Mouse (Mus musculus) MEL (cell line): ENCODE results near the gene Edf1. TPM values are rescaled to one million over a fixed set of nuclear protein-coding genes. Genes with fewer than 3 reads are reported as not detected.

ENCODE experiments used
- DNase-seq: peaks from one replicate; pipeline ENCODE4 v3.0.0; 2011; ENCODE audit warnings: low read depth, low spot score
- H3K27ac ChIP-seq: 2 replicates; pipeline ENCODE4 v1.5.1; 2012; ENCODE audit warnings: low read depth, mild to moderate bottlenecking, control low read depth, low read length, moderate library complexity; ENCODE audit not compliant: control insufficient read depth
- H3K27me3 ChIP-seq, 2 experiments: fragments of 150-350 bp in 1 of 2; sonication (generic) in 1 of 2; 2 replicates each; pipeline ENCODE4 v1.6.1; 2012; ENCODE audit warnings: low read length in 2 of 2, mild to moderate bottlenecking in 2 of 2, improper control_type of control experiment in 1 of 2, moderate library complexity in 1 of 2; ENCODE audit not compliant: insufficient read depth in 2 of 2, control insufficient read depth in 1 of 2
- H3K36me3 ChIP-seq, 2 experiments: 2 replicates each; pipeline ENCODE4 v1.6.1; 2012 to 2014; ENCODE audit warnings: low read length in 2 of 2, improper control_type of control experiment in 1 of 2, inconsistent platforms in 1 of 2, mild to moderate bottlenecking in 1 of 2; ENCODE audit not compliant: insufficient read depth in 2 of 2, control insufficient read depth in 1 of 2
- H3K4me1 ChIP-seq, 2 experiments: fragments of 150-350 bp in 1 of 2; sonication (generic) in 1 of 2; 2 replicates each; pipeline ENCODE4 v1.6.1; 2012; ENCODE audit warnings: low read length in 2 of 2, improper control_type of control experiment in 1 of 2, mild to moderate bottlenecking in 1 of 2; ENCODE audit not compliant: insufficient read depth in 2 of 2, control insufficient read depth in 1 of 2
- H3K4me3 ChIP-seq, 2 experiments: fragments of 150-350 bp in 1 of 2; sonication (generic) in 1 of 2; 2 replicates each; pipeline ENCODE4 v1.5.1; 2012; ENCODE audit warnings: low read depth in 2 of 2, low read length in 2 of 2, mild to moderate bottlenecking in 2 of 2, moderate library complexity in 2 of 2, control low read depth in 1 of 2, improper control_type of control experiment in 1 of 2; ENCODE audit not compliant: control insufficient read depth in 1 of 2, insufficient read depth in 1 of 2
- H3K79me2 ChIP-seq: 2 replicates; pipeline ENCODE4 v1.6.1; 2012; ENCODE audit warnings: mild to moderate bottlenecking, low read length, moderate library complexity; ENCODE audit not compliant: control insufficient read depth, poor library complexity, insufficient read depth
- H3K9ac ChIP-seq: 2 replicates; pipeline ENCODE4 v1.6.1; 2012; ENCODE audit warnings: low read depth, mild to moderate bottlenecking, control low read depth, low read length, moderate library complexity; ENCODE audit not compliant: control insufficient read depth, poor library complexity, severe bottlenecking
- H3K9me3 ChIP-seq: fragments of 150-350 bp; sonication (generic); replicated peaks from 2 replicates; pipeline ENCODE4 v1.6.1; 2012; ENCODE audit warnings: mild to moderate bottlenecking, low read length, improper control_type of control experiment, moderate library complexity; ENCODE audit not compliant: insufficient read depth
- BHLHE40 ChIP-seq: IDR thresholded peaks from 2 replicates; pipeline ENCODE4 v1.6.1; 2012; ENCODE audit warnings: low read depth, mild to moderate bottlenecking, inconsistent platforms, low read length, improper control_type of control experiment, borderline replicate concordance
- CHD1 ChIP-seq: IDR thresholded peaks from 2 replicates; pipeline ENCODE4 v1.6.1; 2012; ENCODE audit warnings: low read depth, mild to moderate bottlenecking, inconsistent platforms, low read length, improper control_type of control experiment
- CHD2 ChIP-seq: IDR thresholded peaks from 2 replicates; pipeline ENCODE4 v1.6.1; 2011; ENCODE audit warnings: low read length, improper control_type of control experiment
- E2F4 ChIP-seq: IDR thresholded peaks from 2 replicates; pipeline ENCODE4 v1.6.1; 2011; ENCODE audit warnings: low read depth, low read length, improper control_type of control experiment, borderline replicate concordance
- ELF1 ChIP-seq: IDR thresholded peaks from 2 replicates; pipeline ENCODE4 v1.6.1; 2014; ENCODE audit warnings: low read depth, mild to moderate bottlenecking, inconsistent platforms, low read length, improper control_type of control experiment, moderate library complexity
- EP300 ChIP-seq, 2 experiments: IDR thresholded peaks; 2 replicates each; pipeline ENCODE4 v1.6.1; 2011; ENCODE audit warnings: improper control_type of control experiment in 2 of 2, low read length in 2 of 2, low read depth in 1 of 2, mild to moderate bottlenecking in 1 of 2
- ETS1 ChIP-seq: IDR thresholded peaks from 2 replicates; pipeline ENCODE4 v1.6.1; 2012; ENCODE audit warnings: low read depth, mild to moderate bottlenecking, inconsistent platforms, low read length, improper control_type of control experiment, moderate library complexity
- GABPA ChIP-seq: IDR thresholded peaks from 2 replicates; pipeline ENCODE4 v1.6.1; 2012; ENCODE audit warnings: low read depth, mild to moderate bottlenecking, inconsistent platforms, low read length, improper control_type of control experiment, moderate library complexity
- GATA1 ChIP-seq: IDR thresholded peaks from 2 replicates; pipeline ENCODE4 v1.6.1; 2011; ENCODE audit warnings: low read depth, low read length, improper control_type of control experiment
- HCFC1 ChIP-seq: IDR thresholded peaks from 2 replicates; pipeline ENCODE4 v1.6.1; 2012; ENCODE audit warnings: low read depth, mild to moderate bottlenecking, inconsistent platforms, low read length, improper control_type of control experiment, moderate library complexity
- JUND ChIP-seq: IDR thresholded peaks from 2 replicates; pipeline ENCODE4 v1.6.1; 2011; ENCODE audit warnings: low read depth, mild to moderate bottlenecking, improper control_type of control experiment, low read length
- KAT2A ChIP-seq: conservative IDR thresholded peaks from 2 replicates; pipeline ENCODE4 v1.6.1; 2012; ENCODE audit warnings: low read depth, low read length, improper control_type of control experiment, inconsistent platforms
- MAFK ChIP-seq: IDR thresholded peaks from 2 replicates; pipeline ENCODE4 v1.6.1; 2011; ENCODE audit warnings: low read depth, mild to moderate bottlenecking, low read length, improper control_type of control experiment, borderline replicate concordance
- MAZ ChIP-seq: IDR thresholded peaks from 2 replicates; pipeline ENCODE4 v1.6.1; 2012; ENCODE audit warnings: low read depth, mild to moderate bottlenecking, inconsistent platforms, low read length, improper control_type of control experiment
- MEF2A ChIP-seq: IDR thresholded peaks from 2 replicates; pipeline ENCODE4 v1.6.1; 2014; ENCODE audit warnings: low read depth, mild to moderate bottlenecking, inconsistent platforms, low read length, improper control_type of control experiment; ENCODE audit not compliant: poor library complexity, insufficient replicate concordance, severe bottlenecking; ENCODE audit errors: extremely low read depth
- MXI1 ChIP-seq: IDR thresholded peaks from 2 replicates; pipeline ENCODE4 v1.6.1; 2011; ENCODE audit warnings: mild to moderate bottlenecking, low read depth, low read length, improper control_type of control experiment
- MYB ChIP-seq: IDR thresholded peaks from 2 replicates; pipeline ENCODE4 v1.6.1; 2011; ENCODE audit warnings: mild to moderate bottlenecking, low read depth, low read length, improper control_type of control experiment
- MYC ChIP-seq: IDR thresholded peaks from 2 replicates; pipeline ENCODE4 v1.6.1; 2011; ENCODE audit warnings: low read depth, mild to moderate bottlenecking, low read length, improper control_type of control experiment, moderate library complexity
- NELFE ChIP-seq: IDR thresholded peaks from 2 replicates; pipeline ENCODE4 v1.6.1; 2011; ENCODE audit warnings: low read depth, low read length, improper control_type of control experiment
- POLR2AphosphoS2 ChIP-seq: IDR thresholded peaks from 2 replicates; pipeline ENCODE4 v1.6.1; 2011; ENCODE audit warnings: low read length, improper control_type of control experiment
- POLR2AphosphoS5 ChIP-seq: IDR thresholded peaks from 2 replicates; pipeline ENCODE4 v1.6.1; 2012; ENCODE audit warnings: low read depth, borderline replicate concordance, mild to moderate bottlenecking, inconsistent platforms, low read length, moderate library complexity, mixed read lengths
- RAD21 ChIP-seq: IDR thresholded peaks from 2 replicates; pipeline ENCODE4 v1.6.1; 2011; ENCODE audit warnings: mild to moderate bottlenecking, low read depth, low read length, improper control_type of control experiment
- SIN3A ChIP-seq: IDR thresholded peaks from 2 replicates; pipeline ENCODE4 v1.6.1; 2012; ENCODE audit warnings: low read length, improper control_type of control experiment, inconsistent platforms
- SMC3 ChIP-seq: IDR thresholded peaks from 2 replicates; pipeline ENCODE4 v1.6.1; 2011; ENCODE audit warnings: low read depth, low read length, improper control_type of control experiment
- TBP ChIP-seq: IDR thresholded peaks from 2 replicates; pipeline ENCODE4 v1.8.0; 2011; ENCODE audit warnings: low read depth, low read length, improper control_type of control experiment
- TCF12 ChIP-seq: IDR thresholded peaks from 2 replicates; pipeline ENCODE4 v1.6.1; 2014; ENCODE audit warnings: low read depth, mild to moderate bottlenecking, inconsistent platforms, low read length, improper control_type of control experiment, moderate library complexity
- UBTF ChIP-seq: IDR thresholded peaks from 2 replicates; pipeline ENCODE4 v1.6.1; 2012; ENCODE audit warnings: low read depth, mild to moderate bottlenecking, inconsistent platforms, low read length, improper control_type of control experiment, moderate library complexity, borderline replicate concordance; ENCODE audit not compliant: insufficient read depth
- ZC3H11A ChIP-seq: IDR thresholded peaks from 2 replicates; pipeline ENCODE4 v1.6.1; 2012; ENCODE audit warnings: low read depth, mild to moderate bottlenecking, inconsistent platforms, low read length, improper control_type of control experiment
- ZKSCAN1 ChIP-seq: IDR thresholded peaks from 2 replicates; pipeline ENCODE4 v1.6.1; 2012; ENCODE audit warnings: low read depth, mild to moderate bottlenecking, inconsistent platforms, low read length, improper control_type of control experiment, moderate library complexity
- ZMIZ1 ChIP-seq: IDR thresholded peaks from 2 replicates; pipeline ENCODE4 v1.6.1; 2012; ENCODE audit warnings: low read depth, mild to moderate bottlenecking, inconsistent platforms, low read length, improper control_type of control experiment, moderate library complexity
- ZNF384 ChIP-seq: IDR thresholded peaks from 2 replicates; pipeline ENCODE4 v1.6.1; 2012; ENCODE audit warnings: low read depth, mild to moderate bottlenecking, inconsistent platforms, low read length, improper control_type of control experiment
- polyA plus RNA-seq, 2 experiments: library from polyadenylated mRNA; stranded (reverse) in 1 of 2; unstranded in 1 of 2; fragments of >175 nt in 1 of 2; fragments of >200 nt in 1 of 2; gene quantifications; 2 replicates each; pipeline versions ENCODE4 v1.2.1 to v1.2.4; 2012; ENCODE audit warnings: low replicate concordance in 2 of 2, low read depth in 1 of 2; ENCODE audit not compliant: insufficient read length in 2 of 2, insufficient read depth in 1 of 2, missing spikeins in 1 of 2
- total RNA-seq: library from RNA; depleted of rRNA; stranded (reverse); fragments of 300-350 nt; gene quantifications from 2 replicates; pipeline ENCODE4 v1.2.3, GENCODE M21; 2012

Edf1 gene
- total and polyA plus RNA-seq, 3 experiments: 142 to 318 TPM; not detected in 1

DNA sequence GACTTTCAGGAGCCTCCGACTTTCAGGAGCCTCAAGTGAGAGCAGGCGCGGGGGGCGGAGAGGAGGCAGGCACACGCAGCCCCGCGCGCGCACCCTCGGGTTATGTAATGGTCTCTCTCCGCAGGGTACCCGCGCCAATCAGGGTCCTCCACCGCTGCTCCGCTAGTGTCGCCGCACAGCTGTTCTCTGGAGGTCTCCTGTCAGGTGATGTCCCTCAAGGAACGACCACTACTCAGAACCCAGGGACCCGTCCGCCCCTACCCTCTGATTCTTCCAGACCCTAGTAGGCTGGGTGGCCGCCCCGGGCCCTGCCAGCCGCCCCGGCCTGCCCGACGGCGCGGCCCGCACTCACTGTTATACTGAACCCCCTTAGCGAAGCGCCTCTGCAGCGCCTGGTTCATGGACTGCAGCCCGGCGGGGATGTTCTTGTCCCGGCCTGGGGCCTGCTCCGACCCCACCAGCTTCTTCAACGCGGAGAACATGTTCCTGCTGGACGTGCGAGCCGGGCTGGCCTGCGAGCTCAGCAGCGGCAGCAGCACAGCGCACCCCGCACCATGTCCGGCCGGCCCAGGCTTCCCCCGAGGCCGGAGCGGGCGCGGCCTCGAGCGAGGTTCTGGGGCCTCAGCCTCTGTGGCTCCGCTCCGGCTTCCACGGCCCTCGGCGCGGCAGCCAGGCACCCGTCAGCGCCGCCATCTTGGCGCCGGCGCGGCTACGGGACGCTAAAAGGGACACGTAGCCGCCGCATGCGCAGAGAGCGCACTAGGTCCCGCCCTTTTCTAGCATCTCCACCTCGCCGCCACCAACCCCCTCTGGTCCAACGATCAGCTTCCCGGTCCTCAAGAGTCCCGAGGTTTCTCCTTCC is 50.3 kb downstream of the Edf1 start, which contains the start of gene Rabl6 (continued):
- TF ChIP-seq MEF2A (no peak), ZKSCAN1 (no peak), HCFC1 (peak; percentile 91), POLR2AphosphoS5 (no peak), UBTF (no peak), MYC (0 out of 2 replicates have a peak, but pooled peaks have one; percentile 64), KAT2A (peak; percentile 75; the same call in 1 of the 2 replicates), SMC3 (no peak), TBP (peak; percentile 83), MAZ (peak; percentile 52; the same call in 1 of the 2 replicates), POLR2AphosphoS2 (peak; percentile 69; the same call in 1 of the 2 replicates)

- H3K36me3 ChIP-seq: peaks cover 0 to 16% of the 10 kb centered on the region in 2 experiments; a peak in 2 of 4 replicates
- peak overlapping the region; percentile 27 to 37; a peak in 2 of 4 replicates for H3K4me3 ChIP-seq
- peaks cover 0 to 18% of the 10 kb centered on the region in 2 experiments; a peak in 3 of 4 replicates for H3K4me1 ChIP-seq
- H3K79me2 ChIP-seq: peaks cover 28% of the 10 kb centered on the region
- no peaks in the 10 kb centered on the region for H3K27me3 ChIP-seq
- peak overlapping the region; percentile 37 for H3K27ac ChIP-seq
- DNase-seq: no peak
- no peaks in the 10 kb centered on the region for H3K9me3 ChIP-seq
- H3K9ac ChIP-seq: peak overlapping the region; percentile 55
- TF ChIP-seq ZNF384 (no peak), CHD2 (no peak), TCF12 (no peak), JUND (no peak), SMC3 (no peak), ELF1 (no peak), E2F4 (peak; percentile 3; the same call in 1 of the 2 replicates), POLR2AphosphoS5 (no peak), MAFK (no peak), UBTF (no peak), ZMIZ1 (no peak), ZKSCAN1 (no peak), GABPA (no peak), MAZ (no peak), RAD21 (no peak), MXI1 (no peak), CHD1 (no peak), EP300 (IDR thresholded peaks at IDR 0.05; ENCODE audit: low read depth in 1 of 2, low read length in 2 of 2) (0 out of 4 replicates have a peak, but pooled peaks of 1 of the 2 experiments have one; percentile 1), BHLHE40 (no peak), MYB (no peak), GATA1 (no peak; the same call in 1 of the 2 replicates), ZC3H11A (no peak), MEF2A (no peak), ETS1 (peak; percentile 71; the same call in 1 of the 2 replicates), NELFE (no peak), TBP (no peak; the same call in 1 of the 2 replicates), MYC (0 out of 2 replicates have a peak, but pooled peaks have one; percentile 0), SIN3A (peak; percentile 13; the same call in 1 of the 2 replicates)
These were observed 51.0 kb downstream of the Edf1 start for GRCm38 (mm10) chr2:25608671-25609070.
